Mouse (Mus musculus) liver, postnatal 0 days (tissue): ENCODE measurements around the gene Sema6c. TPM values are rescaled to one million over a fixed set of nuclear protein-coding genes. Genes with fewer than 3 reads are reported as not detected.
"Not testable (repeated sequence)": the region's sequence is repeated elsewhere in the genome, so short reads cannot be mapped to it uniquely, and the experiment has no call there.

Source experiments
- ATAC-seq: fragments of 200-750 bp; cut with Nextera tagmentation; 2 replicates; pipeline ENCODE4 v1.8.0; 2017; ENCODE audit warnings: mild to moderate bottlenecking, moderate library complexity
- DNase-seq: peaks from one replicate; pipeline ENCODE4 v3.0.0-alpha.2; 2016
- H3K27ac ChIP-seq: fragments of 300-500 bp; sonication (generic); 2 replicates; pipeline ENCODE4 v1.5.1; 2014; ENCODE audit warnings: antibody characterized with exemption, moderate library complexity, mild to moderate bottlenecking, low read depth
- H3K27me3 ChIP-seq: fragments of 300-500 bp; sonication (generic); 2 replicates; pipeline ENCODE4 v1.6.1; 2014; ENCODE audit warnings: low read length, control low read depth, mixed read lengths; ENCODE audit not compliant: insufficient read depth
- H3K36me3 ChIP-seq: fragments of 300-500 bp; sonication (generic); replicated peaks from 2 replicates; pipeline ENCODE4 v1.6.1; 2014; ENCODE audit warnings: mild to moderate bottlenecking, control low read depth, low read length, moderate library complexity, mixed read lengths; ENCODE audit not compliant: insufficient read depth
- H3K4me1 ChIP-seq: fragments of 300-500 bp; sonication (generic); 2 replicates; pipeline ENCODE4 v1.6.1; 2014; ENCODE audit warnings: antibody characterized with exemption, mild to moderate bottlenecking, control low read depth; ENCODE audit not compliant: insufficient read depth
- H3K4me2 ChIP-seq: fragments of 300-500 bp; sonication (generic); 2 replicates; pipeline ENCODE4 v1.6.1; 2014; ENCODE audit warnings: low read depth, mild to moderate bottlenecking, low read length, moderate library complexity, mixed read lengths
- H3K4me3 ChIP-seq: fragments of 300-500 bp; sonication (generic); 2 replicates; pipeline ENCODE4 v1.5.1; 2014; ENCODE audit warnings: low read depth, low read length
- H3K9ac ChIP-seq: fragments of 300-500 bp; sonication (generic); replicated peaks from 2 replicates; pipeline ENCODE4 v1.6.1; 2014; ENCODE audit warnings: mild to moderate bottlenecking, moderate library complexity
- H3K9me3 ChIP-seq: fragments of 300-500 bp; sonication (generic); 2 replicates; pipeline ENCODE4 v1.6.1; 2016; ENCODE audit warnings: mild to moderate bottlenecking, control low read depth, low read length, mixed read lengths
- CTCF ChIP-seq: sonication (generic); IDR thresholded peaks from 2 replicates; pipeline ENCODE4 v1.5.1; 2016; ENCODE audit warnings: antibody characterized with exemption, low read depth
- EP300 ChIP-seq: IDR thresholded peaks from 2 replicates; pipeline ENCODE4 v1.6.1; 2016; ENCODE audit warnings: antibody characterized with exemption, low read depth, mild to moderate bottlenecking
- WGBS: fragments of 180-500 bp; shearing (Covaris S2); extraction: QIAGEN DNeasy Blood & Tissue Kit; methylation state at CpG from one replicate; pipeline ENCODE4 v1.1.7; 2014; ENCODE audit not compliant: insufficient replicate concordance; 5-methylcytosine and 5-hydroxymethylcytosine counted together
- polyA plus RNA-seq: library from polyadenylated mRNA; unstranded; fragments of >200 nt; fragmentation: Nextera tagmentation; extraction: Ambion mirVana; gene quantifications from 2 replicates; pipeline ENCODE4 v1.2.1, GENCODE M21; 2015

Sema6c gene
- polyA plus RNA-seq, 1 experiment from 2014 or later, result 0.28 TPM

DNA sequence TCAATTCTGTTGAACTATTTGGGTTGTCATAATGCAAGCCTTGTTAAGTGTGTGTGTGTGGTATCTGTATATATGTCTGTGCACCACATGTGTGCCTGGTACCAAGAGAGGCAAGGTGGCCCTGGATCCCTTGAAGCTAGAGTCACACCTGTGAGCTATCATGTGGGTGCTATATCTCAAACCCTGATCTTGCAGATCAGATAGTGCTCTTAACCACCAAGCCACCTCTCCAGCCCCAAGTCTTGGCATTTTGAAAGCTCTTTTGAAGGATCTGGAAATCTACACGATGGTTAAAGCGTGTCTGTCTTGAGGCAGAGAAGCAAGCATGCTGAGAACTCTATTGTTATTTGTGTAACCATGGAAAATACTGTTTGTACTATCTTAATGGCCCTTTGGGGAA is 50.3 kb downstream of the Sema6c start:
- no peak for DNase-seq
- ATAC-seq, result no peak

GRCm38 (mm10) chr3:95212889-95213608 is 52.8 kb downstream of the Sema6c start:
- H3K4me3 ChIP-seq, H3K27me3 ChIP-seq, H3K9me3 ChIP-seq, DNase-seq, ATAC-seq, H3K4me2 ChIP-seq, H3K9ac ChIP-seq: not testable (repeated sequence)
- 81% methylated on average over 7 of the region's 10 CpGs for WGBS
- peak; percentile 12; the same call in 1 of the 2 replicates for TF ChIP-seq CTCF
- H3K27ac ChIP-seq, result peak overlapping the region; percentile 35; the same call in 1 of the 2 replicates
- peaks cover 33% of the 10 kb centered on the region for H3K36me3 ChIP-seq
- H3K4me1 ChIP-seq, result peaks cover 15% of the 10 kb centered on the region

More for the DNA sequence above, 50.3 kb downstream of the Sema6c start:
- Histone ChIP-seq H3K4me1 (peaks cover 6% of the 10 kb centered on the region), H3K4me2 (no peak overlapping the region), H3K4me3 (no peak overlapping the region), H3K9me3 (no peaks in the 10 kb centered on the region), H3K36me3 (peaks cover 47% of the 10 kb centered on the region), H3K9ac (no peak overlapping the region), H3K27me3 (no peaks in the 10 kb centered on the region), H3K27ac (no peak overlapping the region)
- TF ChIP-seq EP300, result no peak
- no peak for TF ChIP-seq CTCF
- WGBS, result 83% methylated on average over 2 of the region's 2 CpGs

DNA sequence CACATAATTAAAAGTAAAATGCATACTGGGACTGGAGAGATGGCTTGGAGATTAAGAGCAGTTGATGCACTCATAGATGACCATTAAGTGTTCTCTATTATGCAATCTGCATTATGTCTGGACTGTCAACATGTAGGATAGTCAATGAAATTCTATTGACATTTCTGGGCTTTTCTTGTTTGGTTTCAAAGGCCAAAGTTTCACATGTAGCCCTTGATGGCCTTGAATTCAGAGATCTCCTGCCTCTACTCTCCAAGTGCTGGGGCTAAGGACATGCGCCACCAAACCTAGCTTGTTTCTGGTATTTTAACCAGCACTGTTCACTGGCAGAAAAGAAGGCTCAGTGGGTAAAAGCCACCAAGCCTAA is 53.3 kb downstream of the Sema6c start:
- DNase-seq, result no peak
- Histone ChIP-seq H3K4me1 (peaks cover 21% of the 10 kb centered on the region), H3K9ac (no peak overlapping the region), H3K27ac (peak overlapping the region; percentile 86), H3K4me2 (no peak overlapping the region), H3K4me3 (no peak overlapping the region), H3K36me3 (peaks cover 30% of the 10 kb centered on the region), H3K9me3 (no peaks in the 10 kb centered on the region), H3K27me3 (no peaks in the 10 kb centered on the region)
- ATAC-seq, result peak; percentile 40
- TF ChIP-seq CTCF (no peak), EP300 (no peak)
- WGBS, result 67% methylated on average over 1 of the region's 1 CpGs

GRCm38 (mm10) chr3:95216655-95217254 is 56.5 kb downstream of the Sema6c start:
- Histone ChIP-seq H3K9me3 (no peaks in the 10 kb centered on the region), H3K27me3 (no peaks in the 10 kb centered on the region), H3K4me1 (peaks cover 23% of the 10 kb centered on the region), H3K4me3 (peak overlapping the region; percentile 92), H3K36me3 (peaks cover 25% of the 10 kb centered on the region), H3K4me2 (peak overlapping the region; percentile 72), H3K9ac (peak overlapping the region; percentile 96), H3K27ac (peak overlapping the region; percentile 99)
- no peak for TF ChIP-seq CTCF
- no peak for TF ChIP-seq EP300
- 18% methylated on average over 4 of the region's 4 CpGs for WGBS
- DNase-seq, result no peak
- peak; percentile 5 for ATAC-seq

DNA sequence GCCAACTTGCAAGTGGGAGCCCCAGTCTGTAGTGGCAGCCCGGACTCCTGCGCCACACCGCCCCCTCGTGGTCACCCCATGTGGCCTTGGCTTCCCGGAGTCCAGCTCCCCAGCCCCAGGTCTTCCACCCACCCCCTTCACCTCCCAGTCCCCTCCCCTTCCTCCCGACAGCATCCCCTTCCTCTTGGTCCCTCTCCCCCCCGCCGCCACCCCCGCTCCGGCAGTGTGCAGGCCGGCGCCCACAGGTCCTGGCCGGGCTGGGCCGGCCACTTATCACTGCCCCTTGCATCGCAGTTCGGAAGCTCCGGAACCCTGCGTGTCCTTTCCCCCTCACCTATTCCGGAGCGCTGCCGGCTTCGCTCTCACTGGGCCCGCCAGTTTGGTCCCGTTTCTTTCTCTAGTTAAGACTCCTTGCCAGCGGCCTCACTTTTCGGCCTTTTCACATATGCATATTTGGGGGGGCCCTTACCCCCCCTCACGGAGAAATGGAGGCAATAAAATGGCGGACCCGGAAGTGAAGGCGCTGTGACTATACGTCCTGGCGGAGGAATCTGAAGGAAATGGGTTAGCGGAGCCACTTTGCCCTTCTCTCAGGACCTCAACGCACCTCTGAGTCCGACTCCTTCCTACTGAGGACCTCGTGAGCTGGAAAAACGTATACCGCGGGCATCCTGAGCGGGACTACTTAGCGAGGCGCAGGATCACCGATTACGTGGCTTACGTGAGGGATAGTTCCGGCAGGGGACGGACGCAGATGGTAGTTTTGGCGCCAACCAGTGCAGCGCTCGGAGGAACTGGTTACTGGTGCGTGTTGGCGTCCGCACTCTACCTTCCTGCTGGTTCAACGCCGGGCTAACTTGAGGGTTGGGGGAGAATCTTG is 57.2 kb downstream of the Sema6c start, which contains the start of gene Gabpb2:
Gene Gabpb2 (minus strand): TSS at position 662 of the 880 bp plus-strand sequence.
- H3K9me3 ChIP-seq, result no peaks in the 10 kb centered on the region
- 2% methylated on average over 56 of the region's 56 CpGs for WGBS
- peaks cover 23% of the 10 kb centered on the region for H3K4me1 ChIP-seq
- peak within 1 kb of the TSS; percentile 72 for H3K4me2 ChIP-seq
- H3K4me3 ChIP-seq, result peak within 1 kb of the TSS; percentile 92
- peaks cover 23% of the 10 kb centered on the region for H3K36me3 ChIP-seq
- peak within 1 kb of the TSS; percentile 99 for H3K27ac ChIP-seq
- TF ChIP-seq EP300, result peak; percentile 82
- TF ChIP-seq CTCF, result peak; percentile 96
- DNase-seq, result peak; percentile 98
- no peaks in the 10 kb centered on the region for H3K27me3 ChIP-seq
- H3K9ac ChIP-seq, result peak within 1 kb of the TSS; percentile 96
- peak; percentile 81 for ATAC-seq
